Mouse (Mus musculus): ENCODE data around the gene Prdx2. TPM values are rescaled to one million over a fixed set of nuclear protein-coding genes. Genes with fewer than 3 reads are reported as not detected.
A peak's percentile ranks its signal among the peaks of the same experiment; 100 is the strongest.

The Prdx2 gene
- polyA plus RNA-seq, 1 experiment from 2014 or later = 313 TPM

- Histone ChIP-seq H3K4me3 (ENCODE audit: low read depth, low read length) (peak overlapping the region; percentile 46), H3K4me1 (replicated peaks; ENCODE audit: control insufficient read depth, insufficient read depth, low read length) (peaks cover 20% of the 10 kb centered on the region), H3K4me2 (replicated peaks; ENCODE audit: low read depth) (peak overlapping the region; percentile 96), H3K27me3 (replicated peaks; ENCODE audit: control insufficient read depth, insufficient read depth, low read length) (no peaks in the 10 kb centered on the region), H3K36me3 (ENCODE audit: control insufficient read depth, insufficient read depth) (no peaks in the 10 kb centered on the region), H3K9ac (ENCODE audit: low read depth, low read length) (peak overlapping the region; percentile 53; the same call in 1 of the 2 replicates), H3K27ac (ENCODE audit: low read depth, low read length) (peak overlapping the region; percentile 89), H3K9me3 (ENCODE audit: control insufficient read depth) (no peaks in the 10 kb centered on the region)
- WGBS = 14% methylated on average over 8 of the region's 8 CpGs
- no peak for ATAC-seq
- no peak for TF ChIP-seq CTCF (IDR thresholded peaks at IDR 0.05; ENCODE audit: low read depth)
These were observed 17.1 kb downstream of the Prdx2 start for GRCm38 (mm10) chr8:84986379-84986945.

GRCm38 (mm10) chr8:84987388-84987787, 18.0 kb downstream of the Prdx2 start:
- Histone ChIP-seq H3K27ac (ENCODE audit: low read depth, low read length) (no peak overlapping the region; the same call in 1 of the 2 replicates), H3K4me3 (ENCODE audit: low read depth, low read length) (no peak overlapping the region), H3K4me2 (replicated peaks; ENCODE audit: low read depth) (no peak overlapping the region; the same call in 1 of the 2 replicates)

GRCm38 (mm10) chr8:84987903-84988302, 18.5 kb downstream of the Prdx2 start:
- TF ChIP-seq CTCF (IDR thresholded peaks at IDR 0.05; ENCODE audit: low read depth) = no peak
- Histone ChIP-seq H3K27ac (ENCODE audit: low read depth, low read length) (no peak overlapping the region), H3K27me3 (replicated peaks; ENCODE audit: control insufficient read depth, insufficient read depth, low read length) (no peaks in the 10 kb centered on the region), H3K4me1 (replicated peaks; ENCODE audit: control insufficient read depth, insufficient read depth, low read length) (0 out of 2 replicates have a peak, but pooled peaks cover 11% of the 10 kb centered on the region), H3K9me3 (ENCODE audit: control insufficient read depth) (no peaks in the 10 kb centered on the region), H3K9ac (ENCODE audit: low read depth, low read length) (no peak overlapping the region), H3K4me2 (replicated peaks; ENCODE audit: low read depth) (no peak overlapping the region), H3K4me3 (ENCODE audit: low read depth, low read length) (no peak overlapping the region), H3K36me3 (ENCODE audit: control insufficient read depth, insufficient read depth) (no peaks in the 10 kb centered on the region)
- WGBS = 61% methylated on average over 2 of the region's 2 CpGs
- ATAC-seq = no peak

More at GRCm38 (mm10) chr8:84987388-84987787, 18.0 kb downstream of the Prdx2 start:
- no peak for ATAC-seq
- Histone ChIP-seq H3K27me3 (replicated peaks; ENCODE audit: control insufficient read depth, insufficient read depth, low read length) (no peaks in the 10 kb centered on the region), H3K36me3 (ENCODE audit: control insufficient read depth, insufficient read depth) (no peaks in the 10 kb centered on the region), H3K4me1 (replicated peaks; ENCODE audit: control insufficient read depth, insufficient read depth, low read length) (0 out of 2 replicates have a peak, but pooled peaks cover 11% of the 10 kb centered on the region), H3K9me3 (ENCODE audit: control insufficient read depth) (no peaks in the 10 kb centered on the region), H3K9ac (ENCODE audit: low read depth, low read length) (no peak overlapping the region)
- 69% methylated on average over 5 of the region's 5 CpGs for WGBS
- TF ChIP-seq CTCF (IDR thresholded peaks at IDR 0.05; ENCODE audit: low read depth) = no peak

DNA sequence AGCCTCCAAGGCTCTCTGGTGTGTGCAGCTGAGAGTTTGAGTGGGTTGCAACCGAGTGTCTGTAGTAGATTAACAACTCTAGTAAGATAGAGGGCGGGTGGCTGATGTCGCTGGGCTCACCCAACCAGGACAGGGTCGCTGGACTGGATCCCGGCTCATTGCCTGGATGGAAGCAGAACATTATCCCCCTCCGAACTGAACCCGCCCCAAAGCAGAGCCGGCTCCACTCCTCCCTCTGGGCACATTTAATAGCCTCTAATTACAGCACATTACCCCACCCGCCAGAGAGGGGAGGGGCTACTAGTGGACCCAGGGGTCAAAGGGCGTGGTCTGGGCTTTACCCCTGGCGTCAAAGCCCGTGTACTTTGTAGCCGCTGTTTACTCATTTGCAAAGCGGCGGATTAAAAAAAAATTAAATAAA, 19.9 kb downstream of the Prdx2 start:
- Histone ChIP-seq H3K9ac (ENCODE audit: low read depth, low read length) (no peak overlapping the region), H3K27me3 (replicated peaks; ENCODE audit: control insufficient read depth, insufficient read depth, low read length) (no peaks in the 10 kb centered on the region), H3K4me3 (ENCODE audit: low read depth, low read length) (peak overlapping the region; percentile 40), H3K9me3 (ENCODE audit: control insufficient read depth) (no peaks in the 10 kb centered on the region), H3K4me2 (replicated peaks; ENCODE audit: low read depth) (peak overlapping the region; percentile 68), H3K27ac (ENCODE audit: low read depth, low read length) (peak overlapping the region; percentile 89), H3K36me3 (ENCODE audit: control insufficient read depth, insufficient read depth) (peaks cover 2% of the 10 kb centered on the region; the same call in 1 of the 2 replicates), H3K4me1 (replicated peaks; ENCODE audit: control insufficient read depth, insufficient read depth, low read length) (0 out of 2 replicates have a peak, but pooled peaks cover 10% of the 10 kb centered on the region)
- TF ChIP-seq CTCF (IDR thresholded peaks at IDR 0.05; ENCODE audit: low read depth) = no peak
- WGBS = 10% methylated on average over 15 of the region's 15 CpGs
- ATAC-seq = peak; percentile 14; the same call in 1 of the 2 replicates

- peaks cover 7% of the 10 kb centered on the region; the same call in 1 of the 2 replicates for H3K36me3 ChIP-seq (ENCODE audit: control insufficient read depth, insufficient read depth)
- peak; percentile 94 for TF ChIP-seq CTCF (IDR thresholded peaks at IDR 0.05; ENCODE audit: low read depth)
- peak overlapping the region; percentile 89 for H3K27ac ChIP-seq (ENCODE audit: low read depth, low read length)
- H3K4me3 ChIP-seq (ENCODE audit: low read depth, low read length) = peak overlapping the region; percentile 40
- H3K9ac ChIP-seq (ENCODE audit: low read depth, low read length) = peak overlapping the region; percentile 38; the same call in 1 of the 2 replicates
- H3K9me3 ChIP-seq (ENCODE audit: control insufficient read depth) = no peaks in the 10 kb centered on the region
- H3K27me3 ChIP-seq (replicated peaks; ENCODE audit: control insufficient read depth, insufficient read depth, low read length) = no peaks in the 10 kb centered on the region
- WGBS = under 1% methylated on average over 15 of the region's 15 CpGs
- H3K4me2 ChIP-seq (replicated peaks; ENCODE audit: low read depth) = peak overlapping the region; percentile 68
- 0 out of 2 replicates have a peak, but pooled peaks cover 5% of the 10 kb centered on the region for H3K4me1 ChIP-seq (replicated peaks; ENCODE audit: control insufficient read depth, insufficient read depth, low read length)
- ATAC-seq = peak; percentile 54
These were observed 20.4 kb downstream of the Prdx2 start for GRCm38 (mm10) chr8:84989810-84990209.

GRCm38 (mm10) chr8:84990349-84990748, 21.0 kb downstream of the Prdx2 start, which contains the start of gene Hook2:
Hook2 (plus strand) TSS chr8:84990603.
- peak; percentile 97 for TF ChIP-seq CTCF (IDR thresholded peaks at IDR 0.05; ENCODE audit: low read depth)
- Histone ChIP-seq H3K27me3 (replicated peaks; ENCODE audit: control insufficient read depth, insufficient read depth, low read length) (no peaks in the 10 kb centered on the region), H3K9me3 (ENCODE audit: control insufficient read depth) (no peaks in the 10 kb centered on the region), H3K4me1 (replicated peaks; ENCODE audit: control insufficient read depth, insufficient read depth, low read length) (0 out of 2 replicates have a peak, but pooled peaks cover 4% of the 10 kb centered on the region), H3K9ac (ENCODE audit: low read depth, low read length) (peak within 1 kb of the TSS; percentile 38), H3K4me3 (ENCODE audit: low read depth, low read length) (peak within 1 kb of the TSS; percentile 40), H3K36me3 (ENCODE audit: control insufficient read depth, insufficient read depth) (peaks cover 11% of the 10 kb centered on the region; the same call in 1 of the 2 replicates), H3K4me2 (replicated peaks; ENCODE audit: low read depth) (peak within 1 kb of the TSS; percentile 68), H3K27ac (ENCODE audit: low read depth, low read length) (peak within 1 kb of the TSS; percentile 89)
- 0% methylated on average over 28 of the region's 28 CpGs for WGBS
- ATAC-seq = peak; percentile 84
